Mouse (Mus musculus) CH12.LX (cell line): Measurements from ENCODE around the gene Snx21. TPM values are rescaled to one million over a fixed set of nuclear protein-coding genes. Genes with fewer than 3 reads are reported as not detected.

Source experiments
- DNase-seq: peaks from one replicate; pipeline ENCODE4 v3.0.0-alpha.2; 2013; ENCODE audit errors: extremely low read depth
- H3K27ac ChIP-seq: 2 replicates; pipeline ENCODE4 v1.5.1; 2012; ENCODE audit warnings: low read depth, mild to moderate bottlenecking, control low read depth, moderate library complexity; ENCODE audit not compliant: insufficient read depth
- H3K27me3 ChIP-seq: replicated peaks from 2 replicates; pipeline ENCODE3; 2012; ENCODE audit warnings: inconsistent platforms
- H3K36me3 ChIP-seq, 2 experiments: replicated peaks in 1 of 2; 2 replicates each; pipeline versions ENCODE3 to v1.6.1; 2012; ENCODE audit warnings: inconsistent platforms in 1 of 2, low read length in 1 of 2, mild to moderate bottlenecking in 1 of 2, mixed read lengths in 1 of 2, moderate library complexity in 1 of 2; ENCODE audit not compliant: control insufficient read depth in 1 of 2, insufficient read depth in 1 of 2
- H3K4me1 ChIP-seq, 2 experiments: 2 replicates each; pipeline ENCODE4 v1.6.1; 2012; ENCODE audit warnings: inconsistent platforms in 1 of 2, moderate library complexity in 1 of 2; ENCODE audit not compliant: insufficient read depth in 2 of 2, control insufficient read depth in 1 of 2
- H3K4me2 ChIP-seq: 2 replicates; pipeline ENCODE4 v1.6.1; 2012; ENCODE audit warnings: low read depth, mild to moderate bottlenecking, control low read depth; ENCODE audit not compliant: poor library complexity, insufficient read depth, severe bottlenecking
- H3K4me3 ChIP-seq, 3 experiments: fragments of 150-350 bp in 1 of 3; sonication (generic) in 1 of 3; replicated peaks in 1 of 3; 2 replicates each; pipeline versions ENCODE3 to v1.5.1; 2011 to 2012; ENCODE audit warnings: low read depth in 2 of 3, low read length in 2 of 3, mild to moderate bottlenecking in 2 of 3, moderate library complexity in 2 of 3, control low read depth in 1 of 3, improper control_type of control experiment in 1 of 3, inconsistent platforms in 1 of 3, mixed read lengths in 1 of 3; ENCODE audit not compliant: poor library complexity in 1 of 3
- H3K79me2 ChIP-seq: replicated peaks from 2 replicates; pipeline ENCODE4 v1.6.1; 2012; ENCODE audit warnings: mild to moderate bottlenecking, moderate library complexity; ENCODE audit not compliant: control insufficient read depth, poor library complexity, insufficient read depth, severe bottlenecking; ENCODE audit errors: extremely low read depth
- H3K9ac ChIP-seq: 2 replicates; pipeline ENCODE4 v1.6.1; 2012; ENCODE audit warnings: low read depth, mild to moderate bottlenecking, control low read depth, moderate library complexity; ENCODE audit not compliant: insufficient read depth
- H3K9me3 ChIP-seq: replicated peaks from 2 replicates; pipeline ENCODE3; 2012; ENCODE audit warnings: low read length, inconsistent platforms, mixed read lengths
- CHD1 ChIP-seq: IDR thresholded peaks from 2 replicates; pipeline ENCODE4 v1.6.1; 2012; ENCODE audit warnings: low read depth, low read length, improper control_type of control experiment, inconsistent platforms
- CHD2 ChIP-seq: IDR thresholded peaks from 2 replicates; pipeline ENCODE4 v1.6.1; 2011; ENCODE audit warnings: low read length, improper control_type of control experiment
- CTCF ChIP-seq, 2 experiments: IDR thresholded peaks in 1 of 2; conservative IDR thresholded peaks in 1 of 2; 2 replicates each; pipeline ENCODE4 v1.5.1; 2011 to 2012; ENCODE audit warnings: low read depth in 2 of 2, low read length in 2 of 2, improper control_type of control experiment in 1 of 2, inconsistent platforms in 1 of 2, mild to moderate bottlenecking in 1 of 2, moderate library complexity in 1 of 2
- E2F4 ChIP-seq: IDR thresholded peaks from 2 replicates; pipeline ENCODE4 v1.6.1; 2011; ENCODE audit warnings: low read depth, low read length, improper control_type of control experiment; ENCODE audit not compliant: insufficient replicate concordance
- ELF1 ChIP-seq: IDR thresholded peaks from 2 replicates; pipeline ENCODE4 v1.6.1; 2014; ENCODE audit warnings: low read depth, mild to moderate bottlenecking, inconsistent platforms, low read length, improper control_type of control experiment
- EP300 ChIP-seq: IDR thresholded peaks from 2 replicates; pipeline ENCODE4 v1.6.1; 2011; ENCODE audit warnings: low read length, improper control_type of control experiment
- HCFC1 ChIP-seq: IDR thresholded peaks from 2 replicates; pipeline ENCODE4 v1.6.1; 2012; ENCODE audit warnings: low read depth, mild to moderate bottlenecking, inconsistent platforms, low read length, improper control_type of control experiment
- JUN ChIP-seq: IDR thresholded peaks from 2 replicates; pipeline ENCODE4 v1.6.1; 2011; ENCODE audit warnings: low read depth, mild to moderate bottlenecking, low read length, improper control_type of control experiment, moderate library complexity; ENCODE audit not compliant: insufficient read depth
- KAT2A ChIP-seq: IDR thresholded peaks from 2 replicates; pipeline ENCODE4 v1.6.1; 2012; ENCODE audit warnings: low read length, improper control_type of control experiment, inconsistent platforms; ENCODE audit not compliant: insufficient replicate concordance
- MAFK ChIP-seq: IDR thresholded peaks from 2 replicates; pipeline ENCODE4 v1.6.1; 2011; ENCODE audit warnings: low read length, improper control_type of control experiment; ENCODE audit not compliant: insufficient replicate concordance
- MXI1 ChIP-seq: IDR thresholded peaks from 2 replicates; pipeline ENCODE4 v1.6.1; 2011; ENCODE audit warnings: mild to moderate bottlenecking, low read depth, low read length, improper control_type of control experiment
- PAX5 ChIP-seq: IDR thresholded peaks from 2 replicates; pipeline ENCODE4 v1.6.1; 2012; ENCODE audit warnings: low read length, inconsistent platforms, mixed read lengths
- RAD21 ChIP-seq: IDR thresholded peaks from 2 replicates; pipeline ENCODE4 v1.6.1; 2011; ENCODE audit warnings: low read depth, mild to moderate bottlenecking, low read length, improper control_type of control experiment, moderate library complexity
- RCOR1 ChIP-seq: conservative IDR thresholded peaks from 2 replicates; pipeline ENCODE4 v1.6.1; 2012; ENCODE audit warnings: low read depth, mild to moderate bottlenecking, inconsistent platforms, low read length, improper control_type of control experiment
- SMC3 ChIP-seq: IDR thresholded peaks from 2 replicates; pipeline ENCODE4 v1.6.1; 2011; ENCODE audit warnings: low read depth, low read length, improper control_type of control experiment
- TCF12 ChIP-seq: IDR thresholded peaks from 2 replicates; pipeline ENCODE4 v1.6.1; 2014; ENCODE audit warnings: low read depth, mild to moderate bottlenecking, inconsistent platforms, low read length, improper control_type of control experiment
- UBTF ChIP-seq: IDR thresholded peaks from 2 replicates; pipeline ENCODE4 v1.6.1; 2012; ENCODE audit warnings: low read depth, mild to moderate bottlenecking, inconsistent platforms, low read length, improper control_type of control experiment, moderate library complexity
- USF1 ChIP-seq: IDR thresholded peaks from 2 replicates; pipeline ENCODE4 v1.6.1; 2014; ENCODE audit warnings: low read depth, mild to moderate bottlenecking, inconsistent platforms, low read length, improper control_type of control experiment
- USF2 ChIP-seq: conservative IDR thresholded peaks from 2 replicates; pipeline ENCODE4 v1.6.1; 2011; ENCODE audit warnings: low read depth, low read length, improper control_type of control experiment
- ZC3H11A ChIP-seq: IDR thresholded peaks from 2 replicates; pipeline ENCODE4 v1.6.1; 2012; ENCODE audit warnings: low read depth, mild to moderate bottlenecking, inconsistent platforms, low read length, improper control_type of control experiment
- ZMIZ1 ChIP-seq: IDR thresholded peaks from 2 replicates; pipeline ENCODE4 v1.6.1; 2012; ENCODE audit warnings: low read depth, mild to moderate bottlenecking, inconsistent platforms, low read length, improper control_type of control experiment
- dilution Hi-C: fragments of 300-500 bp; cut with MboI; formaldehyde crosslinking; loops from 2 replicates; pipeline ENCODE4 v1.14.3; 2020; ENCODE audit warnings: low sequenced_read_pairs; ENCODE audit not compliant: extremely low pct_unique_long_range_greater_than_20kb, extremely low pct_ligation_motif_present
- in situ Hi-C: fragments of 300-500 bp; cut with MboI; formaldehyde crosslinking; loops from 3 replicates; pipeline ENCODE4 v1.14.3; 2019; ENCODE audit warnings: low sequenced_read_pairs, low pct_ligation_motif_present, low pct_unique_long_range_greater_than_20kb, mixed read lengths
- polyA plus RNA-seq: library from polyadenylated mRNA; unstranded; fragments of >175 nt; gene quantifications from 2 replicates; pipeline ENCODE4 v1.2.1, GENCODE M21; 2012; ENCODE audit warnings: low read depth; ENCODE audit not compliant: insufficient read length
- total RNA-seq, 2 experiments: library from RNA; depleted of rRNA; stranded (reverse); fragments of 300-350 nt in 1 of 2; fragments of >200 nt in 1 of 2; gene quantifications; 2 replicates each; pipeline ENCODE4 v1.2.3; 2012 to 2014

Snx21 gene
- total and polyA plus RNA-seq, 3 experiments = 0.71 to 3.3 (median 1.5) TPM

DNA sequence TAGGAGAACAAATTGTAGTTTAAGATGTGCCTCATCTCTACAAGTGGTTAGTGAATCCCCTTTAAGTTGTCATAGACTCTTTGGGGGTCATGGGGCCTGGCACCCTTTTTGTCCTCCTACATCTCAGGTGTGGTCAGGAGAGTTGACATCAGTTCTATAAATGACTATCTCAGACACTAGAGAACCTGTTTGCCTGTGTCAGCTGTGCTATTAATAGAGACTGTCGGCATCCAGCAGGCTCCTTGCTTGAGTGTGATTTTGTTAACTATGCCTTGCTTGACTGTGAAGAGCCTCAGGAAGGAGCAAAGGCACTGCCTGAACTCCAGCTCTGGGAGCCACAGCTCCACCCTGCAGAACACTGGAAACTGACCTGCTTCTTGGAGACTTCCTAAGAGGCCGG lies 30.8 kb upstream of the Snx21 start:
- Histone ChIP-seq H3K4me1 (no peaks in the 10 kb centered on the region), H3K79me2 (0 out of 2 replicates have a peak, but pooled peaks cover 3% of the 10 kb centered on the region), H3K27ac (no peak overlapping the region), H3K4me3 (no peak overlapping the region), H3K9ac (no peak overlapping the region), H3K4me2 (no peak overlapping the region), H3K27me3 (no peaks in the 10 kb centered on the region), H3K36me3 (peaks cover 74 to 97% of the 10 kb centered on the region in 2 experiments), H3K9me3 (no peaks in the 10 kb centered on the region)
- TF ChIP-seq SMC3 (no peak), ELF1 (no peak), MAFK (no peak), CHD2 (no peak), KAT2A (no peak), RCOR1 (no peak), USF2 (no peak), ZC3H11A (no peak), HCFC1 (no peak), UBTF (no peak), EP300 (no peak), E2F4 (no peak), MXI1 (no peak), PAX5 (no peak), ZMIZ1 (no peak), TCF12 (no peak), JUN (no peak), CTCF (conservative IDR thresholded peaks at IDR 0.05 in 1 of 2, IDR thresholded peaks at IDR 0.05 in 1 of 2; ENCODE audit: low read depth in 2 of 2, low read length in 2 of 2) (no peak)
- DNase-seq = no peak
- dilution Hi-C loops (no loop called here), in situ Hi-C loops (no loop called here)

GRCm38 (mm10) chr2:164757841-164758240 lies 27.8 kb upstream of the Snx21 start:
- no peak for DNase-seq
- Histone ChIP-seq H3K4me1 (no peaks in the 10 kb centered on the region), H3K36me3 (peaks cover 86 to 99% of the 10 kb centered on the region in 2 experiments), H3K27me3 (no peaks in the 10 kb centered on the region), H3K9ac (no peak overlapping the region), H3K4me2 (no peak overlapping the region), H3K79me2 (no peaks in the 10 kb centered on the region), H3K4me3 (no peak overlapping the region), H3K9me3 (no peaks in the 10 kb centered on the region), H3K27ac (no peak overlapping the region)
- TF ChIP-seq PAX5 (no peak), RCOR1 (no peak), E2F4 (no peak), SMC3 (no peak), CHD2 (no peak), CHD1 (no peak), MAFK (no peak), USF1 (no peak), RAD21 (no peak), CTCF (conservative IDR thresholded peaks at IDR 0.05 in 1 of 2, IDR thresholded peaks at IDR 0.05 in 1 of 2; ENCODE audit: low read depth in 2 of 2, low read length in 2 of 2) (no peak), USF2 (no peak)
- in situ Hi-C loops (no loop called here), dilution Hi-C loops (no loop called here)
